Mouse (Mus musculus) embryonic facial prominence, embryonic 11.5 days (tissue): ENCODE measurements at regions not wholly inside any gene's neighbourhood (a gene's known extent, or its start where the extent isn't known, plus 50 kb on each side); places are given as distances from the start of the nearest gene placed in this dataset.

ENCODE experiments used
- ATAC-seq: fragments of 200-750 bp; cut with Nextera tagmentation; replicated peaks from 2 replicates; pipeline ENCODE4 v1.8.0; 2017; ENCODE audit warnings: low read depth; ENCODE audit not compliant: insufficient number of reproducible peaks, low FRiP score, low TSS enrichment
- DNase-seq: peaks from one replicate; pipeline ENCODE4 v3.0.0-alpha.2; 2015; ENCODE audit warnings: low spot score
- H3K27ac ChIP-seq: fragments of 300-500 bp; sonication (generic); replicated peaks from 2 replicates; pipeline ENCODE4 v1.5.1; 2014; ENCODE audit warnings: mild to moderate bottlenecking, low read depth, low read length, control low read depth
- H3K27me3 ChIP-seq: fragments of 300-500 bp; sonication (generic); 2 replicates; pipeline ENCODE4 v1.6.1; 2014; ENCODE audit warnings: mild to moderate bottlenecking, low read length, moderate library complexity, mixed read lengths; ENCODE audit not compliant: control insufficient read depth, insufficient read depth
- H3K36me3 ChIP-seq: fragments of 300-500 bp; sonication (generic); replicated peaks from 2 replicates; pipeline ENCODE4 v1.6.1; 2014; ENCODE audit warnings: low read depth, mild to moderate bottlenecking, low read length, moderate library complexity, mixed read lengths; ENCODE audit not compliant: control insufficient read depth, insufficient read depth
- H3K4me1 ChIP-seq: fragments of 300-500 bp; sonication (generic); 2 replicates; pipeline ENCODE4 v1.6.1; 2014; ENCODE audit warnings: low read length, mixed read lengths; ENCODE audit not compliant: control insufficient read depth, insufficient read depth
- H3K4me2 ChIP-seq: fragments of 300-500 bp; sonication (generic); 2 replicates; pipeline ENCODE4 v1.6.1; 2014; ENCODE audit warnings: low read depth, mild to moderate bottlenecking, control low read depth, low read length, moderate library complexity
- H3K4me3 ChIP-seq: fragments of 300-500 bp; sonication (generic); 2 replicates; pipeline ENCODE4 v1.5.1; 2014; ENCODE audit warnings: low read depth, low read length, control low read depth
- H3K9ac ChIP-seq: fragments of 300-500 bp; sonication (generic); replicated peaks from 2 replicates; pipeline ENCODE4 v1.6.1; 2014; ENCODE audit warnings: mild to moderate bottlenecking, control low read depth, low read length
- H3K9me3 ChIP-seq: fragments of 300-500 bp; sonication (generic); replicated peaks from 2 replicates; pipeline ENCODE4 v1.6.1; 2016; ENCODE audit warnings: mild to moderate bottlenecking, low read length, inconsistent platforms, mixed read lengths; ENCODE audit not compliant: control insufficient read depth
- WGBS: fragments of 180-500 bp; shearing (Covaris S2); extraction: QIAGEN DNeasy Blood & Tissue Kit; methylation state at CpG from one replicate; pipeline ENCODE4 v1.1.7; 2014; 5-methylcytosine and 5-hydroxymethylcytosine counted together

- Histone ChIP-seq H3K36me3 (no peaks in the 10 kb centered on the region), H3K4me3 (no peak overlapping the region), H3K27me3 (no peaks in the 10 kb centered on the region), H3K4me2 (no peak overlapping the region), H3K9ac (no peak overlapping the region), H3K27ac (no peak overlapping the region), H3K9me3 (no peaks in the 10 kb centered on the region), H3K4me1 (no peaks in the 10 kb centered on the region)
- DNase-seq (no peak), ATAC-seq (no peak)
- 84% methylated on average over 3 of the region's 3 CpGs for WGBS
Measured at GRCm38 (mm10) chr2:116368811-116369210, 303.2 kb upstream of the Meis2 start.

- no peaks in the 10 kb centered on the region for H3K4me1 ChIP-seq
- H3K4me2 ChIP-seq, result no peak overlapping the region
- WGBS, result 82% methylated on average over 2 of the region's 2 CpGs
- H3K27ac ChIP-seq, result no peak overlapping the region
- no peaks in the 10 kb centered on the region for H3K9me3 ChIP-seq
- H3K4me3 ChIP-seq, result no peak overlapping the region
- no peaks in the 10 kb centered on the region for H3K27me3 ChIP-seq
- no peak overlapping the region for H3K9ac ChIP-seq
- DNase-seq (no peak), ATAC-seq (no peak)
- no peaks in the 10 kb centered on the region for H3K36me3 ChIP-seq
Measured at GRCm38 (mm10) chr2:116364136-116364535, 298.5 kb upstream of the Meis2 start.

GRCm38 (mm10) chr2:116358145-116358544 lies 292.5 kb upstream of the Meis2 start:
- no peak overlapping the region for H3K27ac ChIP-seq
- H3K4me3 ChIP-seq, result no peak overlapping the region
- ATAC-seq (no peak), DNase-seq (no peak)
- H3K4me1 ChIP-seq, result no peaks in the 10 kb centered on the region
- 42% methylated on average over 1 of the region's 1 CpGs for WGBS
- H3K9me3 ChIP-seq, result no peaks in the 10 kb centered on the region
- H3K36me3 ChIP-seq, result no peaks in the 10 kb centered on the region
- no peaks in the 10 kb centered on the region for H3K27me3 ChIP-seq
- no peak overlapping the region for H3K9ac ChIP-seq
- H3K4me2 ChIP-seq, result no peak overlapping the region

GRCm38 (mm10) chr2:116348530-116348914 lies 282.9 kb upstream of the Meis2 start:
- DNase-seq (no peak), ATAC-seq (no peak)
- Histone ChIP-seq H3K4me2 (no peak overlapping the region), H3K4me3 (no peak overlapping the region), H3K9me3 (no peaks in the 10 kb centered on the region), H3K4me1 (no peaks in the 10 kb centered on the region), H3K27me3 (no peaks in the 10 kb centered on the region), H3K9ac (no peak overlapping the region), H3K27ac (no peak overlapping the region), H3K36me3 (no peaks in the 10 kb centered on the region)
- 65% methylated on average over 1 of the region's 1 CpGs for WGBS

- H3K9me3 ChIP-seq, result no peaks in the 10 kb centered on the region
- no peak overlapping the region for H3K27ac ChIP-seq
- ATAC-seq (no peak), DNase-seq (no peak)
- no peak overlapping the region for H3K9ac ChIP-seq
- no peaks in the 10 kb centered on the region for H3K27me3 ChIP-seq
- H3K4me2 ChIP-seq, result no peak overlapping the region
- no peaks in the 10 kb centered on the region for H3K4me1 ChIP-seq
- 86% methylated on average over 3 of the region's 3 CpGs for WGBS
- no peak overlapping the region for H3K4me3 ChIP-seq
- no peaks in the 10 kb centered on the region for H3K36me3 ChIP-seq
Measured at GRCm38 (mm10) chr2:116347827-116348529, 282.3 kb upstream of the Meis2 start.

- no peaks in the 10 kb centered on the region for H3K27me3 ChIP-seq
- H3K9ac ChIP-seq, result no peak overlapping the region
- H3K4me3 ChIP-seq, result no peak overlapping the region
- 95% methylated on average over 3 of the region's 3 CpGs for WGBS
- no peak overlapping the region for H3K27ac ChIP-seq
- H3K4me1 ChIP-seq, result no peaks in the 10 kb centered on the region
- DNase-seq (no peak), ATAC-seq (no peak)
- H3K9me3 ChIP-seq, result no peaks in the 10 kb centered on the region
- H3K4me2 ChIP-seq, result no peak overlapping the region
- no peaks in the 10 kb centered on the region for H3K36me3 ChIP-seq
Measured at GRCm38 (mm10) chr2:116331801-116332200, 266.2 kb upstream of the Meis2 start.

GRCm38 (mm10) chr2:116322039-116322770 lies 256.6 kb upstream of the Meis2 start:
- ATAC-seq, result no peak
- Histone ChIP-seq H3K9ac (no peak overlapping the region), H3K27ac (no peak overlapping the region), H3K4me1 (no peaks in the 10 kb centered on the region), H3K27me3 (no peaks in the 10 kb centered on the region), H3K4me3 (no peak overlapping the region), H3K4me2 (no peak overlapping the region), H3K9me3 (no peaks in the 10 kb centered on the region), H3K36me3 (no peaks in the 10 kb centered on the region)
- WGBS, result 72% methylated on average over 14 of the region's 14 CpGs
- DNase-seq, result no peak

- 69% methylated on average over 1 of the region's 1 CpGs for WGBS
- H3K9me3 ChIP-seq, result no peaks in the 10 kb centered on the region
- H3K9ac ChIP-seq, result no peak overlapping the region
- H3K4me2 ChIP-seq, result no peak overlapping the region
- H3K4me1 ChIP-seq, result no peaks in the 10 kb centered on the region
- H3K27me3 ChIP-seq, result no peaks in the 10 kb centered on the region
- H3K27ac ChIP-seq, result no peak overlapping the region
- no peaks in the 10 kb centered on the region for H3K36me3 ChIP-seq
- DNase-seq (no peak), ATAC-seq (no peak)
- no peak overlapping the region for H3K4me3 ChIP-seq
Measured at GRCm38 (mm10) chr2:116299551-116299950, 233.9 kb upstream of the Meis2 start.
